Mouse (Mus musculus) limb, embryonic 12.5 days (tissue): ENCODE measurements around the gene Serpina3f. TPM values are rescaled to one million over a fixed set of nuclear protein-coding genes. Genes with fewer than 3 reads are reported as not detected.
A peak's percentile ranks its signal among the peaks of the same experiment; 100 is the strongest.

Source experiments
- ATAC-seq: fragments of 200-750 bp; cut with Nextera tagmentation; 2 replicates; pipeline ENCODE4 v1.8.0; 2017; ENCODE audit warnings: low read depth, moderate TSS enrichment; ENCODE audit not compliant: insufficient number of reproducible peaks, insufficient read depth, low FRiP score, low TSS enrichment
- H3K27ac ChIP-seq: fragments of 300-500 bp; sonication (generic); 2 replicates; pipeline ENCODE4 v1.5.1; 2016; ENCODE audit warnings: mild to moderate bottlenecking, moderate library complexity
- H3K27me3 ChIP-seq: fragments of 300-500 bp; sonication (generic); 2 replicates; pipeline ENCODE4 v1.6.1; 2016; ENCODE audit warnings: mild to moderate bottlenecking, moderate library complexity
- H3K36me3 ChIP-seq: fragments of 300-500 bp; sonication (generic); 2 replicates; pipeline ENCODE4 v1.6.1; 2016; ENCODE audit warnings: mild to moderate bottlenecking, moderate library complexity
- H3K4me1 ChIP-seq: fragments of 300-500 bp; sonication (generic); replicated peaks from 2 replicates; pipeline ENCODE4 v1.6.1; 2016
- H3K4me2 ChIP-seq: fragments of 300-500 bp; sonication (generic); 2 replicates; pipeline ENCODE4 v1.6.1; 2016; ENCODE audit warnings: mild to moderate bottlenecking, moderate library complexity
- H3K4me3 ChIP-seq: fragments of 300-500 bp; sonication (generic); replicated peaks from 2 replicates; pipeline ENCODE4 v1.5.1; 2016; ENCODE audit warnings: mild to moderate bottlenecking
- H3K9ac ChIP-seq: fragments of 300-500 bp; sonication (generic); replicated peaks from 2 replicates; pipeline ENCODE4 v1.6.1; 2016; ENCODE audit warnings: mild to moderate bottlenecking, moderate library complexity
- H3K9me3 ChIP-seq: fragments of 300-500 bp; sonication (generic); 2 replicates; pipeline ENCODE4 v1.6.1; 2016; ENCODE audit warnings: mild to moderate bottlenecking, moderate library complexity
- WGBS: fragments of 180-500 bp; shearing (Covaris S2); methylation state at CpG from one replicate; pipeline ENCODE4 v1.1.7; 2016; 5-methylcytosine and 5-hydroxymethylcytosine counted together
- polyA plus RNA-seq: library from polyadenylated mRNA; unstranded; fragments of >200 nt; fragmentation: Nextera tagmentation; extraction: Ambion mirVana; gene quantifications from 2 replicates; pipeline ENCODE4 v1.2.1, GENCODE M21; 2016

The Serpina3f gene
- polyA plus RNA-seq, 1 experiment from 2014 or later = not detected

- 32% methylated on average over 3 of the region's 3 CpGs for WGBS
Observed at GRCm38 (mm10) chr12:104261041-104261440, 46.7 kb downstream of the Serpina3f start.

GRCm38 (mm10) chr12:104262863-104263262 lies 48.5 kb downstream of the Serpina3f start, which contains the start of gene Serpina3i:
Gene Serpina3i (plus strand): TSS chr12:104263122.
- Histone ChIP-seq H3K9ac (no peak within 1 kb of the TSS), H3K9me3 (no peaks in the 10 kb centered on the region), H3K4me2 (no peak within 1 kb of the TSS), H3K27ac (no peak within 1 kb of the TSS), H3K27me3 (no peaks in the 10 kb centered on the region), H3K36me3 (no peaks in the 10 kb centered on the region), H3K4me1 (peaks cover 8% of the 10 kb centered on the region; the same call in 1 of the 2 replicates), H3K4me3 (no peak within 1 kb of the TSS)
- ATAC-seq = peak; percentile 26; the same call in 1 of the 2 replicates

More at GRCm38 (mm10) chr12:104261041-104261440, 46.7 kb downstream of the Serpina3f start:
- H3K4me2 ChIP-seq = no peak overlapping the region
- no peak overlapping the region for H3K9ac ChIP-seq
- peaks cover 8% of the 10 kb centered on the region; the same call in 1 of the 2 replicates for H3K4me1 ChIP-seq
- H3K4me3 ChIP-seq = no peak overlapping the region
- no peaks in the 10 kb centered on the region for H3K36me3 ChIP-seq
- H3K9me3 ChIP-seq = no peaks in the 10 kb centered on the region
- no peak overlapping the region for H3K27ac ChIP-seq
- no peaks in the 10 kb centered on the region for H3K27me3 ChIP-seq
- no peak for ATAC-seq

GRCm38 (mm10) chr12:104266374-104266773 lies 52.0 kb downstream of the Serpina3f start:
- Histone ChIP-seq H3K4me2 (no peak overlapping the region), H3K9ac (no peak overlapping the region), H3K4me1 (peaks cover 8% of the 10 kb centered on the region; the same call in 1 of the 2 replicates), H3K27me3 (no peaks in the 10 kb centered on the region), H3K27ac (no peak overlapping the region), H3K4me3 (no peak overlapping the region), H3K36me3 (no peaks in the 10 kb centered on the region), H3K9me3 (no peaks in the 10 kb centered on the region)
- no peak for ATAC-seq
- WGBS = 73% methylated on average over 3 of the region's 3 CpGs

Other genes starting within 250 kb of the Serpina3f start
- gene Serpina11, start 224.6 kb upstream of the Serpina3f start, polyA plus RNA-seq = not detected in 2 replicates
- not detected in 2 replicates for gene Serpina9, start 200.8 kb upstream of the Serpina3f start, polyA plus RNA-seq
- not detected in 2 replicates for gene Serpina12, start 170.1 kb upstream of the Serpina3f start, polyA plus RNA-seq
- gene Serpina5, start 113.4 kb upstream of the Serpina3f start, polyA plus RNA-seq = not detected in 2 replicates
- not detected in 2 replicates for gene Serpina3a, start 101.8 kb upstream of the Serpina3f start, polyA plus RNA-seq
- not detected in 2 replicates for gene Serpina3b, start 86.5 kb upstream of the Serpina3f start, polyA plus RNA-seq
- not detected in 2 replicates for gene Serpina3c, start 60.7 kb upstream of the Serpina3f start, polyA plus RNA-seq
- gene Serpina3g, start 21.7 kb downstream of the Serpina3f start, polyA plus RNA-seq = 0.26 and 0.42 TPM in 2 replicates
- gene Serpina3i, start 48.6 kb downstream of the Serpina3f start, polyA plus RNA-seq = 0.15 and 0.21 TPM in 2 replicates
- not detected in 2 replicates for gene Serpina3j, start 100.0 kb downstream of the Serpina3f start, polyA plus RNA-seq
- not detected in 2 replicates for gene Serpina3k, start 123.9 kb downstream of the Serpina3f start, polyA plus RNA-seq
- gene Serpina3m, start 123.9 kb downstream of the Serpina3f start, polyA plus RNA-seq = not detected in 2 replicates
- not detected in 2 replicates for gene Serpina3n, start 192.2 kb downstream of the Serpina3f start, polyA plus RNA-seq